Mouse (Mus musculus) inflammation-experienced regulatory T-cells, adult 6 months (primary cell): Measurements from ENCODE around the gene Nol4l. TPM values are rescaled to one million over a fixed set of nuclear protein-coding genes. Genes with fewer than 3 reads are reported as not detected.

Experiments
- ATAC-seq: one replicate; pipeline ENCODE4 v1.8.0; 2017
- polyA plus RNA-seq, 3 experiments: library from polyadenylated mRNA; unstranded; fragments of 100-300 nt; shearing (Covaris generic); gene quantifications; one replicate each; pipeline ENCODE4 v1.2.1; 2017

The Nol4l gene
- polyA plus RNA-seq, 3 experiments from 2014 or later, result 2.4 to 3.9 (median 2.4) TPM

GRCm38 (mm10) chr2:153542936-153543668, 13.3 kb upstream of the Nol4l start:
- no peak for ATAC-seq

- no peak for ATAC-seq
Observed at GRCm38 (mm10) chr2:153538898-153539297, 9.1 kb upstream of the Nol4l start.

DNA sequence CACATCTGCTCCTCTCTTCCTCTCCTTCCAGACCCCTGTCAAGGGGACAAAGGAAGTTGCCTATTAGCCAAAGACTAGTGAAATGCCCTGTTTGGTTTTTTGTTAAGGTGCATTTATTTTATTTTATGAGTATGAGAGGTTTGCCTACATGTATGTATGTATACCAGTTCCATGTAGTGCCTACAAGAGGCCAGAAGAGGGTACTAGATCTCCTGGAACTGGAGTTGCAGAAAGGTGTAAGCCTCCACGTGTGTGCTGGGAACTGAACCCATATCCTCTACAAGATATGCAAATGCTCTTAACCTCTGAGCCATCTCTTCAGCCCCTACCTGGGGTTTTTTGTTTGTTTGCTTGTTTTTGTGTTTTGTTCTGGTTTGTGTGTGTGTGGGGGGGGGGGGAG, 4.2 kb upstream of the Nol4l start:
- ATAC-seq, result no peak

DNA sequence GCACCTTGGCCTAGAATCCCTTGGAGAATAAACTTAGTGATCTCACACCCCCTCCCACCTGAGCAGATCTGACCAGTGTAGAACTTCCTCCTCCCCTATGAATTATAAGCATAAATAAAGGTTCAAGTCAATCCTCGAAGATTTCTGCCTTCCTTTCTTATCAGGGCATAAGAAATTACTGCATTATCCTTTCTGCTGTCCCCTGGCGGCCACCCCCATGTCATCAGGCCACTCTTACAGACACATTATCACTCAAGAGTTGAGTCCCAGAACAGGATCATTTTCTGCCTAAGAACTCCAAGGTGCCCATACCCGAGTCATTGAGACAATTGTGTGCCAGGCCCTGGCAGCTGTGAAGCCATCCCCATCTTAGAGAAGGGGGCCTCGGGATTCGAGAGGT, 1.2 kb upstream of the Nol4l start:
- no peak for ATAC-seq

GRCm38 (mm10) chr2:153529365-153529781, 398 bp downstream of the Nol4l start:
- peak; percentile 23 for ATAC-seq

- no peak for ATAC-seq
Observed at GRCm38 (mm10) chr2:153528571-153529364, 1.0 kb downstream of the Nol4l start.

DNA sequence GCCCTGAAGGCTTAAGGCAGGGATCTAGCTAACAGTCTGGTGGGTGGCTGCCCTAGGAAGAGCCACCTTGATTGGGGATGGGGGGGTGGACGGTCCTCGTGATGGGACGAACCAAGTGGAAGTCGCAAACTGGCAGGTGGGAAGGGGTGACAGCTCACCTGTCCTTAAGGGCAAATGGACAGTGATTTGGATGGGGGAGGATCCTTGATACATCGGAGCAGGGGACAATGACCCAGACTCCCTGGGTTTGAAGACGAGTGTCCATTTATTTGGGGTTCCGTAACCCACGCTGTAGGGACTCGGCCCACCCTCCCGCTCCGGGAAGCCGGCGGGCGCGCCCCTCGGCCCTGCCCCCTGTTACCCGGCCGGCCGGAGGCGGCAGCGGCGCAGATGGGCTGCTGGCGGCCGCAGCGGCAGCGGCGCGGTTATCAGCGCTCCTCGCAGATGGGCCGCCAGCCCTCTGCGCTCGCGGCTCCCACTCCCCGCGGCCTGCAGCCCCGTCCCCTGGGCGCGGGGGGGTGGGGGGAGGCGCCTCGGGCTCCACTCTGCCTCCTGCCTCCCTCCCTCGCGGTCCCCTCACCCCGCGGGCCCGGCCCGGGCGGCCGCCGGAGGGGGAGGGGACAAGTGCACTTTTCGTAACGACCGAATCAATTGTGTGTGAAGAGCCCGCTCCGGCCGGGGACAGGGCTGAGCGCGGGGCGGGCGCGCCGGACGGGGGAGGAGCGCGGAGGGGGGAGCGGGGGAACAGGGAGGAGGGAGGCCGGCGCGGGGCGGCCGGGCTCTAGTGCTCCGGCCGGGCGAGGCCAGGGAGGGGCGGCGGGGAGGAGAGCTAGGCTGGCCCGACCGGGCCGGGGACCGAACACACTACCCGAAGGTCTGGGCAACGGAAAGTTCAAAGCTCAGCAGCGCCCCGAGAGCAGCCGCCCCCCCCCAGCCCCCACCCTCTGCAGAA, 1.9 kb downstream of the Nol4l start:
- ATAC-seq, result no peak

- no peak for ATAC-seq
Observed at GRCm38 (mm10) chr2:153526850-153527530, 2.8 kb downstream of the Nol4l start.

- peak; percentile 87 for ATAC-seq
Observed at GRCm38 (mm10) chr2:153525906-153526311, 3.9 kb downstream of the Nol4l start.

DNA sequence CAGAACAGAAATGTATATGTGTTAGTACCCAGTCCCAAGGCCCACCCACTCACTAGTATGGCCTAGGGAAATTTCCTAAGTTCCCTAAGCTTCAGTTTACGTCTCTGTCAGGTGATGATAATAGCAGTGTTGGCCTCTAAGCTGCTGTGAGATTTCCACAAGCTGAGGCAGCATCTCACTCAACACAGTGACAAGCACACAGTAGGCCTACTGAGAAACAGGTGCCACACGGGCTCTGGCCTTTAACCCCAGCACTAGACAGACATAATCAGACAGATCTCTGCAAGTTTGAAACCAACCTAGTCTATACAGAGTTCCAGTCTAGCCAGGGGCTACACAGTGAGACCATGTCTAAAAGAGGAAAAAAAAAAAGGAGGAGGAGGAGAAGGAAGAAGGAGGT, 5.0 kb downstream of the Nol4l start:
- no peak for ATAC-seq

- ATAC-seq, result no peak
Observed at GRCm38 (mm10) chr2:153523656-153524055, 6.1 kb downstream of the Nol4l start.

- ATAC-seq, result no peak
Observed at GRCm38 (mm10) chr2:153523143-153523542, 6.6 kb downstream of the Nol4l start.

GRCm38 (mm10) chr2:153522270-153522669, 7.5 kb downstream of the Nol4l start:
- ATAC-seq, result no peak

DNA sequence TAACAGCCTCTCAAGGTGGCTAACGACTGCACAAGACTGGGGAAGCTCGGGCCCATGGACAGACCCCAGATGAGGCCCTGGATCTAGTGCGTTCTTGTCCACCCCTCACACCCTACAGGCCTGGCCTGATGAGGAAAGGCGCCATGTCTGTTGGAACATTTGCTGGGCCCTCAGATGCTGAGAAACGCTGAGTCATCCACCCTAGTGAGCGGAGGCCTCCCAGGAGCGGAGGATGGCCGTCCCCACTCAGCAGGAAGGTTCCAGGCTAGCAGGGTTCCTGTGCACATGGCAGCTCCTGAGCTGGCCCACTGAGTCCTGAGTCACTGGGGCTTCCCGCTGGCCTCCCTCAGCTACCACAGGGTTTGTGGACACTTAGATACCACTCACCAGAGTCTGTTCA, 9.7 kb downstream of the Nol4l start:
- no peak for ATAC-seq

- ATAC-seq, result no peak
Observed at GRCm38 (mm10) chr2:153516961-153517360, 12.8 kb downstream of the Nol4l start.

DNA sequence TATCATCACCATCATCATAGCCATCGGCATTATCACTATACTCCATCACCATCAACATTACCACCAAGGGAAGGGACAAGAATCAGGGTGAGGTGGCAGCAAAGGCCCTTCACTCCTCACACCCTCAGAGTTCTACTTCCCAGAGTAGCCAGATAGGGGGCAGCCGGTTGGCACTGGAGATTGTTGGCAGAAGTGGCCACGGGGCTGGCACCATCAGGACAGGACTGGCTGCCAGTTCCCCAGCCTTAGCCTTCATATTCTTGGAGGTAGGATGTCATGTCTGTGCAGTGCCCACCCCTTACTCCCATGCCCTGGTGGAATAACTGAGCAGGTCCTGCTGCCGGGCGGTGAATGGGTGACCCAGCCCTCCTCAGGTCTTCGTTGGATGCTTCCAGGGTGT, 14.2 kb downstream of the Nol4l start:
- ATAC-seq, result no peak

DNA sequence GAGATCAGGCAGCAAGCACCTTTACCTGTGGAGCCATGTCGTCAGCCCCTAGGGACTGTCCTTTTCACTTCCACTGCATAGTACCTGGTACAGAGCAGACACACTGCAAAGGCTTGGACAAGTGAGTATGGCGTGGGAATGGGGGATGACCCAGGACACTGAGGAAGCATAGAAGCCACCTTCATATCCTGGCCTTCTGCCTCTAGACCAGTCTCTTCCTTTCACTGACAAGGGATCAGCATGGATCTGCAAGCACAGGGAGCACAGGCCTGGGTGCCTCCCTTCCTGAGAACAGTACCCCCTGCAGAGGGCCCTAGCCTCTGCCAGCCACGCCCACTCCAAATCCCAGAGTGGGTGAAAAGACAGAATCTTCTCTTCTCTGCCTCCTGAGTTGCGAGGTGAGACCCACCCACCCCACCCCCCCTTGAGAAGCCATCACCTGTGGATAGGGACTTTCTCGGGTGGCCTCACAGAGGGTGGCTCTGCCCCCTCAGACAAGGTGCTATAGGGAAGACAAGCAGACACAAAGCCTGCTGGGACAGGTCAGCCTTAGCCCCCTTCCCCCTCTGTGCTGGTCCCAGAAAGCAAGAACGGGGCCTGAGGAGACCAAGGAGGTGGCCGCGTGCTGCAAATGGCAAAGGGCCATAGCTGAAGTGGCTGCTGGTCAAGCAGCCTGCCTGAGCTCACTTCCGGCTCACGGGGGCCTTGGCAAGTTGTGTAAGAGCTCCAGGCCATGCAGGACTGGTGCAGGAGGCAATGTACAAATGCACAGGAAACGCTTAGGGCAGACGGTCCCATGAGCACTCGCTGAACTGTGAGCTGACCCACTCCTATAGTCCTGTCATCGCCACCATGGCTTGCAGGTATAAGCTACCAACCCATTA, 15.0 kb downstream of the Nol4l start:
- no peak for ATAC-seq

DNA sequence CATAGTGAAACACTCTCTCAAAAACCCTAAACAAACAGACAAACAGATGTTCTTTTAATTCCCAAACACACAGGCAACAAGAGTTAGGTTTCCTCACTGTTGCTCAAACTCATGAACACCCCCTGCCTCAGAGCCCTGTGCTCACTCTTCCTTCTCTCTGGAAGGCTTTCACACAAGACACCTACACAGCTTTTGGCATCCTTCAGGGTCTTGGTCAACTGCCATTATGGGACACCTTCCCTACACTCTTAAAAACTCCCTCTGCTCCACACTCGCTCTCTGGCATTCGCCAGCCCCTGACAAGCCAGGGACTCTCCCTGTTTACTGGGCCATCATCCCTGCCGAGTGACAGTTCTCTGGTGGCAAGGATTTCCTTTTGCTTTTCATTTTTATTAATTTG, 15.8 kb downstream of the Nol4l start:
- no peak for ATAC-seq

GRCm38 (mm10) chr2:153512416-153513323, 17.1 kb downstream of the Nol4l start:
- no peak for ATAC-seq

DNA sequence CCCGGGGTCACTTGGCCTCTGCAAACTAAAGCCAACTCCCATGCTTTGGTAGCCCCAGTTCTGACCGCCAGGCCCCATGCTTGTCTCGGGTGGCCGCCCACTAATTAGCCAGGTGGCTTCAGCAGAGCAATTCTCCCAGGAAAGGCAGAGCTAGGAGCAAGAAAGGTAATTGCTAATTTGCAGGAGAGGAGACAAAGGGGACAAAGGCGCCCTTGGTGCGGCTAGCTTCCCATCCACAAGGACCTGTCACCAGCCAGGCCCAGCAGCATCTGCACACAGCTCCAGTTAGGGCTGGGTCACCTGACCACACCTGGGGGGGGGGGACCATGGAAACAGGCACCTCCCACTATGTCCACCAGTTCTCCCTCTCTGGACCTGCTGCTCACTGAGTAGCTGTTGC, 18.2 kb downstream of the Nol4l start:
- no peak for ATAC-seq
